Mouse (Mus musculus) kidney, adult 2 months (tissue): ENCODE results near the gene Phf5a.

Experiments used
- CTCF ChIP-seq: fragments of 200-500 bp; conservative IDR thresholded peaks from 2 replicates; pipeline ENCODE4 v1.5.1; 2011; ENCODE audit warnings: low read depth, mild to moderate bottlenecking, control low read depth, low read length, moderate library complexity, mixed read lengths; ENCODE audit not compliant: insufficient read depth, insufficient read length
- POLR2A ChIP-seq: fragments of 200-500 bp; IDR thresholded peaks from one replicate; pipeline ENCODE4 v1.6.1; 2011; ENCODE audit warnings: low read depth, low read length, control low read depth

DNA sequence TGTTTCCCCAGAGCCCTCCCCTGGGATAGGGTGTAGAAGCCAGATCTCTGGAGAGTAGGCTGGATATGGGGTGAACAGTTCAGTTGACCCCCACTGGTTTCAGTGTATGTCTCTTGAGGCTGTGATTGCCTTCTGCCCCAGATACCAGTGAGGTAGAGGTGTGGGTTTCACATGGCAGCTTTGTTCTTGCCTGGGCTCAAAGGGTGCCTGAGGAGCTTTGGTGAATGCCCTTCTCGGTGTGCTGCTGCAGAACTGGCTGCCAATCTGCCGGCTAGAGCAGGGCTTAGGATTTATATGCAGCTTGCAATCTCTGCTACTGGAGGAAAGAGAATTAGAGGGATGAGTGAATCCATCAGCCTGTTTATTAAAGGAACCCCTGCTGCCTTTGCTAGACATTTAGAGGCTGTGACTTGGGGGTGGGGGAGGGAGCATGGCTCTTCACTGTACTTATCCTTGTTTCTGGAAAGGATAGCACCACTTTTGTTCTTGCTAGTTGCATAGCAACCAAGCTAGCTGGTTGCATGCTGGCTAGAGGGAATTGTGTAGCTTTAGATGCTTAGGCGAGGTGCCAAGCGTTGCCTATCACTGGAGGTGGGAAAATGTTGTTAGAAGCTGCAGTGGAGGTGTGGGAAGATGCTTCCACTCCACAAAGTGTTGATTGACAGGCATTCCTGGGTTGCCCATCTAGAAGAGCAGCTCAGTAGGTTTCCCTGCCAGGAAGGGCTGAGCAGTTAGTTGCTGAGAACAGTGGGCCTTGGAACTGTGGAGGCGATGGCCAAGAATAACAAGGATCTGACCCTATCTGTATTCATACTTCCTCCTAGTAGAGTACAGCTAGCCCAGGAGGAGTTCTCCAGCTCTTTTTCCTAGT lies 8.1 kb upstream of the Phf5a start:
- TF ChIP-seq POLR2A (no peak), CTCF (no peak)
